Mouse (Mus musculus): Measurements from ENCODE around the gene Wee2. TPM values are rescaled to one million over a fixed set of nuclear protein-coding genes. Genes with fewer than 3 reads are reported as not detected.

Gene Wee2
- total RNA-seq (2021): not detected

GRCm38 (mm10) chr6:40438936-40439335 lies at the start of gene Wee2:
TSS of gene Wee2 (plus strand) at chr6:40439088.
- intact Hi-C loops (cut with DNase I): no loop called here

DNA sequence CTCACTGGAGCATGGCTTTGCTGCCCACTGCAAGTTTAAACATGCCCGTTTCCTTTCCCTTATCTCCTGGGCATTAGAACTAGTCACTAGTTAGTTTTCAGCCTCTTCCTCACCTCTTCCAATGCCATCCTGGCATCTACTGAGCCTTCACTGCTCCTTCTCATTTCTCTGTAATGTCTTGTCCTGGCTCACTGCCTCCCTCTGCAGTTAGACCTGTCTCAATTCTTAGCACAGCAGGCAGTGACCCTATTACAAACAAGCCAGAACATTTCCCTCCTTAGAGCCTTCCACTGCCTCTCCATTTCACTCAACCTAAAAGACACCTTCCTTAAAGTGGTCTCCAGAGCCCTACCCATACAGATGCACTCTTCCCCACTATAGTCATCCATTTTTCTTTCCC lies 47.9 kb upstream of the Wee2 start:
- no peak for DNase-seq
- intact Hi-C loops (cut with DNase I): no loop called here

More at GRCm38 (mm10) chr6:40438936-40439335, at the start of gene Wee2:
- no peak for DNase-seq

- peak; percentile 30 to 43 for DNase-seq
- intact Hi-C loops (cut with DNase I): loop anchor here (1.0 kb wide), 1 partner anchor 157 kb away; no protein-coding TSS in a partner anchor
These were observed 45.7 kb upstream of the Wee2 start for GRCm38 (mm10) chr6:40393213-40393612.

DNA sequence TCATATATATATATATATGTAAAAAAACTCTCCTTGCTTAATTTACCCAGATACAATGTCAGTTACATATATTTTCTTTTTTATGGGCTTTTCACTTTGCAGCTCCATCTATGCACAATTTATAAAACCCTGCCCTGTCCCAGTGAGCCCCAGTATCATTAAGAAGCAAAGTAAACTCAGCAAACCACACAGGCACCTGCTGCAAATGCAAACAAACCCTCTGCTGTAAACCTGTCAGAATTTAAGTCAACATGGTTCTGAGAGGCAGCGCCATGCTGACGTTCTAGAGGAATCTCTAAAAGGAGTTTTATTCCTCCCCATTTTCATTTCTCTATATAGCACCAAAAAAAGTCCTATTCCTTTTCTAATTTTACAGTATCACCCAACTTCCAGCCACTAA lies 36.9 kb upstream of the Wee2 start:
- no peak for DNase-seq
- intact Hi-C loops (cut with DNase I): no loop called here

DNA sequence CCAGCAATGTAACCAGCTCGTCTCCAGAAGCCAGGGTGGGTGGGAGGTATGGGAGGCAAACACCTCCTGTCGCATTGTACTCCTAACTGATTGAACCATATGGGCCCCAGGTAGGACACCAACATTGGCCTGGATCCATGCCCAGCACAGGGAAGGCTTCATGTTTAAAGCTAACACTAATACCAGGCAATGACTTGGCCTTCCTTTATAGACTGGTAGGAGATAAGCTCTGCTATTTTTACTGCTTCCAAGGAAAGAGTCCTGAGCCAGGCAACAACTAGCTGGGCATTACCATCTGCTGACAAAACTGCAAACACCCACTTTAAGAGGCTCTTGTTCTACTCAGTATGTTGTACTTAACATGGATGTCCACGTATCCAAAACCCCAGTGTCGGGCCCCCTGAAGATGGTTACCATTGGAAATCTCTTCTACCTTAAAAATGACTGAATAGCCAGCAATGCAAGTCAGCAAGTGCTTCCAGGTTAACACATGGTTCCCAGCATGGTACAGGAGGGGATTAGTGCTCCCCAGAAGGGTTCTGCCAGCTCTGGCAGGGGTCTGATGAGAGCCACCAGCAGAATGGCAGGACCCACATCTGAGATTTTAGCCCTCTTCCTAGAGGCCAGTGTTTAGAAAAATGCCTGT lies 35.1 kb upstream of the Wee2 start:
- intact Hi-C loops (cut with DNase I): no loop called here
- no peak for DNase-seq

DNA sequence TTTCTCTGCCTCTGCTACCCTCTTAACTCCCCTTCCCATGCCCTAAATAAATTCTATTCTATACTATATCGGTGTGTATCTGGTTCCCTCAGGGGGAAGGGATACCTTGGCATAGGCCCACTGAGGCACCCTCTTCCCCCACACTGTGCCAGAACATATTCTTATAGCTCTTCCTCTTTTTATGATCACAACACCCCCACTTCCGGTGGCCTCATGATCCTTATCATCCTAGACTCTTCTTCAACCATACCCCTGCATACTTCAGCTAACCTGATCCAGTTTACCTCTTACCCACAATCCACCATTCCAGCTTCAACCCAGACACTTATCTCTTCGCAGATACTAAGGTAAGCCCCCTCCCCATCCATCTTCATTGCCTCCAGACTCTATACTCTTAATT lies 27.8 kb upstream of the Wee2 start:
- DNase-seq: no peak
- intact Hi-C loops (cut with DNase I): no loop called here

- intact Hi-C loops (cut with DNase I): no loop called here
- no peak for DNase-seq
These were observed 25.8 kb upstream of the Wee2 start for GRCm38 (mm10) chr6:40413046-40413445.

- DNase-seq: no peak
- intact Hi-C loops (cut with DNase I): no loop called here
These were observed 25.3 kb upstream of the Wee2 start for GRCm38 (mm10) chr6:40413565-40413964.

DNA sequence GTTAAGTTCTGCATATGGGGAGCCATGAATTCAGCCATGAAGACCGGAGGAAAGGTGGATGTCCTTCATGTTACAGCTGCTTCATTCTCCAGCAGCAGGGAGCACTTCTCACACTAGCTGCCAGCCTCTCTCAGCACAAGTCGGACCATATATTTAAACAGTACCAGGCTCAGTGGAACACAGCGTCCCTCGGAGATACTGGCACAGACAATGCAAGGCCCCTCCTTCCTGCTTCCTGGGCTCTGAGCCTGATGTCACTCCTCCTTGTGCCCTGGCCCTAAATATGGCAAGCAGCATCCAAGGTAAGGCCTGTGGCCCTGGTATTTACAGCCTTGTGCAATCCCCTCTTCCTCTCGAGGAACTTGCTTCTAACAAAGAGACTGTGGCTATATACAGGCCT lies 23.1 kb upstream of the Wee2 start:
- intact Hi-C loops (cut with DNase I): no loop called here
- no peak for DNase-seq

- no peak for DNase-seq
- intact Hi-C loops (cut with DNase I): no loop called here
These were observed 20.5 kb upstream of the Wee2 start for GRCm38 (mm10) chr6:40418386-40418785.

GRCm38 (mm10) chr6:40421099-40421498 lies 17.8 kb upstream of the Wee2 start:
- DNase-seq: no peak
- intact Hi-C loops (cut with DNase I): no loop called here

GRCm38 (mm10) chr6:40423013-40423412 lies 15.9 kb upstream of the Wee2 start:
- intact Hi-C loops (cut with DNase I): no loop called here
- no peak for DNase-seq

DNA sequence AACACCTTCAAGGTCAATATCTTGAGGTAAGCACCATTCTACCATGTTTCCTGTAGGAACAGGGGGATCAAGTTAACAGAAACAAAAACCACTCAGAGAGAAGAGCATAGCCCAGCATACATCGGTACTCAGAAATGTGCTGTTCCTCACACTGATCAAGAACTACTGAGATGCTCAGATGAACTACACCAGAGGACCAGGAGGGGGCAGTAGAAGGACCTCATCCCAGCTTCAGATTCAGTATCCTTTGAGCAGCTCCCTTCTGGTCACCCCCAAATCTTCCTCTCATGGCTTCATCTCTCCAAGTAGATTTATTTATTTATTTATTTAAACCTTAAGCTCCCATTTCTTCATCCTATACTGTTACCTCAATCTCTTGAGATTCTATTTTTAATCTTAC lies 15.1 kb upstream of the Wee2 start:
- intact Hi-C loops (cut with DNase I): no loop called here
- peak; percentile 15 to 41 for DNase-seq

DNA sequence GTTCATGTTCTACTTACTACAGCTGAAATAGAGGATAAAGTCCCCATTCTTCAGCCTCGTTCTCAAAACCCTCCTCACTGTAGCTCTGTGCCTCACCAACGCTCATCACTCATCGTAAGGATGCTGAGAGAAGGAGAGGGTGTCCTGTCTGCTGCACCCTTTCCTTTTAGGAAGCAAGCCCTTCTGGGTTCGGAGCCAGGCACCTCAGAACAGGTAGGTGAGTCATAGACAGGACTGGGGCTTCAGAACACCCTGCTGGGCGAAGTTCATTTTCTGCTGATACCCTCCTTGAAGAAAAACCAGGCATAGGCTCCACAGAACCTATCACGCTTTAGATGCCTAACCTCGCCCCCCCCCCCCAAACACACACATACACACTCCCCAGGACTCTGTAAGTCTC lies 11.4 kb upstream of the Wee2 start:
- intact Hi-C loops (cut with DNase I): no loop called here
- DNase-seq: no peak

DNA sequence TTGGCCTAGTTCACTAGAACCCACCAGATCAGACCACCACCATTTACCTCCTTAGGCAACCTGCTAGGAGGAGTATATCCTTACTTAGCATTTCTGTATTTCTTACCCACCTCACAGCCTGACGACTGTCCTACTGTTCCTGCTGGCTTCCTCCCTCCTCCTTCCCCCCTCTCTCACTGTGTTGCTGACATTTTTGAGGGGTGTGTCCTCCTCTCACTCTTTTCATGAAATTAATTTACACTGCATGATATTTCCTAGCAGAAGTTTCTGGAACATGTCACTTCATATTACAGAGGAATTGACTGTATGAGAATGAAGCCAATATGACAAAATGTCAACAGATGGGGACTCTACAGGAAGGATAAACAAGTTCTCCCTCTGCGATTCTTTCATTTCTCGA lies 10.2 kb upstream of the Wee2 start:
- no peak for DNase-seq
- intact Hi-C loops (cut with DNase I): no loop called here

DNA sequence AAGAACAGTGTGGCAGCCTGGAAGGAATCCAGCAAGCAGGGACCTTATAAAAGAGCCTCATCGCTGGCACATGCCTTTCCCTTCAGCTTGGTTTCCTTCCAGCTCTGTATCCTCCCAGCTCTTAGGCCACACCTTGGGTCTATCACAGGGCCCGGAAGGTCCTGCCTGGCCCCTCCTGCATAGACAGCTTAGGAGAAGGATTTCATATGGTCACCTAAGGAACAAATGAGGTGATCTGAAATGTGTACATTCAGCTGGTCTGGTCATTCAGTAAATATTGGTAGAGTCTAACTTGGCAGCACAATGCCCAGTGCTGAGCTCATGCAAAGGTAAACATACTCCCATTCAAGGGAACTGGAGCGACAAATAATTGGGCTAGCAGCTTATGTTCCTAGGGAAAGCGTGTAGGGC lies 9.4 kb upstream of the Wee2 start:
- no peak for DNase-seq
- intact Hi-C loops (cut with DNase I): no loop called here

DNA sequence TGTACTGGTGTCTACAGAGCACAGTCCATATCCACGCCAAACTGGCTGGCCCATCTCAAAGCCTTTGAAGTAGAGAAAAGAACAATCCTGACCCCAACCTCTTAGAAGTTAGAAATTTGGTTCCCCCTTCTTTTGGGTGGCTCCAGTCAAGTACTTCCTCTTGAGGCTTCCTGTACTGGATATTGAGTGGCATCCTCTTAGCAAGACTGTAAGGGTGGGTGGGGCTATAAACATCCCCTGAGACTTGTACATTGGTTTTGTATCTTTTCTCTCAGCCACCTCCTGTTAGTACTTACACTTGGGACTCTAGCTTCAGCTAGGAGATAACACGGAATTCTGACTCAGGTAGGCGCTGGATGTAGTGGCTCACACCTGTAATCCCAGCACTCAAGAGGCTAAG lies 8.6 kb upstream of the Wee2 start:
- DNase-seq: no peak
- intact Hi-C loops (cut with DNase I): no loop called here

GRCm38 (mm10) chr6:40430878-40431277 lies 8.0 kb upstream of the Wee2 start:
- intact Hi-C loops (cut with DNase I): no loop called here
- no peak for DNase-seq

GRCm38 (mm10) chr6:40431356-40431755 lies 7.5 kb upstream of the Wee2 start:
- intact Hi-C loops (cut with DNase I): no loop called here
- DNase-seq: no peak

- intact Hi-C loops (cut with DNase I): no loop called here
These were observed 7.1 kb upstream of the Wee2 start for GRCm38 (mm10) chr6:40431812-40432211.

DNA sequence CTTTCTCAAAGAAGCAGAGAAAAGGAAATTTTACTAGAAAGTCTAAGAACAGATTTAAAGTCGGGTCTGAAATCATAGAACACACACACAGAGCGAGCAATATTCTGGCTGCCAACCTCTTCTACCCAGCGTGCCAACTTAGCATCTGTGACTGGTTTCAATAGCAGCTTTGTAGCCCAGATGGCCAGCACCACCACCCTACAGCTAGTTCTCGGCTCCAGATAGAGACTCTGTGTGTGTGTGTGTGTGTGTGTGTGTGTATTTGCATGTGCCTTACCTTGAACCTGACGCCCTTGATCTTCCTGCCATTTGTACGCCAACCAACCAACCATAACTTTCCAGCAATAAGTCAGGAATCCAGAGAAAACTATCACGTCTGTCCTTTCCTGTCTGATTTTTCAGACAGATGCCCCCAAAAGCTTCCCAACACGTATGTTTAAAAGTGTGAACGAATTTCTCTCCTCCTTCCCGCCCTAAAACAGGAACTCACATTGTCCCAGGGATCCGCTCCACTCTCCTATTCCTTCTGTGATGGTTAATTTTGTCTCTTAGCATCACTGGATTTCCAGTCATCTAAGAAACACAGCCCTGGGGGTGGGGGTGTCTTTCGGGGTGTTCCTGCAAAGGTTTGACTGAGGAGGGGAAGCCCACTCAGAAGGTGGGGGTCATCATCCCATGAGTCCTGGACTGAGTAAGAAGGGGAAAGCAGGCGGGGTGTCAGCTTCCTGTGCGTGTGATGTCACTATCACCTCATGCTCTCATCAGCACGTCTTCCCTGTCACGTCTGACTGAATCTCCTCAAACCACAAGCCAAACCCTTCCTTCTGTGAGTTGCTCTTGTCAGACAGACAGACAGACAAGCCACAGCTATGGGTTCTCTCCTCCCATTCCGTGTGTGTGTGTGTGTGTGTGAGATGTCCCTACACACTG lies 6.3 kb upstream of the Wee2 start:
- intact Hi-C loops (cut with DNase I): no loop called here
- DNase-seq: no peak

More at GRCm38 (mm10) chr6:40431812-40432211, 7.1 kb upstream of the Wee2 start:
- no peak for DNase-seq

DNA sequence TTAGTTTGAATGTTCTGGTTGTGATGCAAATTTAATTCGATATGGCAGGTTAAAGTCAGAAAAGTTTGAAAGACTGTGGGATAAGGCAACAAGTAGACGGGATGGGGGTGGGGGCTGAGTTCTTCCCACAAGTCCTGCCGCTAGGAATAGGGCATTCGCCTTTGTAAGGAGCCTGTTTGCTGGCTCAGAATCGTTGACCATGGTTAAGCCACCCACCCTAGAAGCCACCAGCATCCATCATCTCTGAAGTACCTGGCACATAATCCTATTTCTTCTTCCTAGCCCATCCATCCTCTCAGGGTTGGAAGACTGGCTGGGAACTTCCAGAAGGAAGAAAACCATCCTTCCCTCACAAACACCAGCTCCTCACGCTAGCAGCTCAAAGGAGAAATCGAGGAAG lies 4.2 kb upstream of the Wee2 start:
- DNase-seq: no peak
- intact Hi-C loops (cut with DNase I): loop anchor here (1.0 kb wide), 1 partner anchor 112 kb away; no protein-coding TSS in a partner anchor

All from heart, postnatal 36 days (tissue).